Mouse (Mus musculus) hematopoietic stem cell, adult 5-6 weeks (primary cell): ENCODE measurements at regions not wholly inside any gene's neighbourhood (a gene's known extent, or its start where the extent isn't known, plus 50 kb on each side); places are given as distances from the start of the nearest gene placed in this dataset.
"Not testable (repeated sequence)": the region's sequence is repeated elsewhere in the genome, so short reads cannot be mapped to it uniquely, and the experiment has no call there.

ENCODE experiments used
- ATAC-seq, 2 experiments: fragments of 125-278 bp in 1 of 2; replicated peaks in 1 of 2; 2 replicates each; pipeline ENCODE4 v1.8.0; 2016 to 2017; ENCODE audit warnings: inconsistent platforms in 2 of 2, mild to moderate bottlenecking in 2 of 2, moderate number of reproducible peaks in 2 of 2, low read depth in 1 of 2, moderate TSS enrichment in 1 of 2; ENCODE audit not compliant: low FRiP score in 2 of 2, poor library complexity in 2 of 2, severe bottlenecking in 2 of 2, insufficient read depth in 1 of 2, low TSS enrichment in 1 of 2

DNA sequence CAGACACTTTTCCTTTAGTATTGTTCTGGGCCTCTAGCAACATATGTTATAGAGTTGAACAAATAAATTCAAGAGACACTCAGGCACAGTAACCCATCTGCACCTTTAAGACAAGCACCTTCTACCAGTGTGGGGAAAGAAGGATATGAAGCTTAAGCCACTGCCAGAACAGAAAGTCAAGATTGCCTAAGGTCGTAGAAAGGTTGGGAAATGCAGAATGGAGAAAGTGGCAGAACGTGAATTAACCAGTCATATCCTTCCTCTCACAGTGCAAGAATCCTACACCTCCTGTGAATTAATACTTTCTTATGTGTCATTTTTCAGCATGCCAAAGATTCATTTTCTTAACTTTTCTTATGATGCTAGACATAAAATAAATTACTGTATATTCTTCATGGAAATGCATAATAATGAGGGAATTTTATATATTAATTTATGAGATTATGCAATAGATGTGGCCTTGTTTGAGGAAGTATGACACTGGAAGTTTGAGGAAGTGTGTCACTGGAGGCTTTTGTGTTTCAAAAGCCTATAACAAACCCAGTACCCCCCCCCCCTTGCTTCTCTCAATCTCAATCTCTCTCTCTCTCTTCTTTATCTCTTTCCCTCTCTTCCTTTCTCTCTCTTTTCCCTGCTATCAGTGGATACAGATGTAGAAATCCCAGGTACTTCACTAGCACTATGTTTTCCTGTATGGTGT lies 361.6 kb upstream of the Edil3 start:
- ATAC-seq: peak in 1 of 2 experiments; percentile 83; a peak in 2 of 4 replicates

DNA sequence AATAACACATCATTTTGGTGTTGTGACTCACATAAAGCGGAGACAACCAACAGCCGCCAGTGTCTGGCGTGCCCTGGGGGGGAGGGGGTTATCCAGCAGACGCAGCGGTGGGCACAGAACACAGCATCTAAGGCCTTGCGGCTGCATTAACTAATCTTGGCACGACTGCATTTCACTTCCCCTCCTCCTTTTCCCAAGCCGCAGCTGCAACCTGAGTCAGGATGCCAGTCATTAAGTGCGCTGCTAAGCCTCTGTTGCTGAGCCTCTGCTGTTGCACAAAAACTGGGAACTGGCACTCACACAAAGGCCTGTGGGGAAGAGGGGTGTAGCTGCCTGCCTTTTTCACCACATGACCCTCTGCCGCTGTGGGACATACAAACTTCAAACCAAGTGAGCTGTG lies 331.2 kb upstream of the Edil3 start:
- no peak for ATAC-seq

- ATAC-seq: no peak
Measured at GRCm38 (mm10) chr13:88510850-88511554, 310.3 kb upstream of the Edil3 start.

DNA sequence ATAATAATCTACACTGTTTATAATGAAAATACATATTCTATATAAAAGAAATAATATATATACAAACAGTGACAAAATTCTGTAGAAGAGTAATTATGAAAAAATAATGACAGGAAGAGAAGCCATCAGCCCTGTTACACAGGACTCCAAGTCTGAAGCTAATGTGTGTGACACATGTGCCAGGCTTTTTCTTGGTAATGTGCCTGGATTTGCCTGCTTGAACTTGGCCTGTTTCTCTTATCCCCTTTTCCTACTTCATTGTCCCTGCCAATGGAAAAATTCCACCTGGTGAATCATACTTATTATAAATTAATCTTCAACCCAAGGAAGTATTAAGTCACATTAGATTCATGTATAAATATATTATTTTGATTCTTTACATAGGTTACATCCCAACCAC lies 286.5 kb upstream of the Edil3 start:
- no peak for ATAC-seq

DNA sequence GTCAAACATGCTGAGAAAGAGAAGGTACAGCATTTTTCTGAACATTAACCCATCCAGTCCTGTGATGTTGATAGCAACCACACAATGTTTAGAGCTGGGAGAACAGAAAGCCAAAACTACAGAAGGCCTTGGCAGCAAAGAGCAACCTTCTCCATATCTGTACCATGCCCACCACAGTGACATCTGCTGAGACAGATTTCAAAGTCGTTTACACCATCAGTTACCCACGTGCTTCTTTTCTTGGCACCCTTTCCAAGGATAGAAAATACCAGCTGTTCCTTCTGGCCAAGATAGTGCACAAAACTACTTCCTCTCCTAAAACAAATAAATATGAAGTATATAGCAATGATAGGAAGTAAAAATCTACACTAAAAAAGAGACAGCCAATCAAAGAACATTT lies 266.8 kb upstream of the Edil3 start:
- no peak for ATAC-seq

DNA sequence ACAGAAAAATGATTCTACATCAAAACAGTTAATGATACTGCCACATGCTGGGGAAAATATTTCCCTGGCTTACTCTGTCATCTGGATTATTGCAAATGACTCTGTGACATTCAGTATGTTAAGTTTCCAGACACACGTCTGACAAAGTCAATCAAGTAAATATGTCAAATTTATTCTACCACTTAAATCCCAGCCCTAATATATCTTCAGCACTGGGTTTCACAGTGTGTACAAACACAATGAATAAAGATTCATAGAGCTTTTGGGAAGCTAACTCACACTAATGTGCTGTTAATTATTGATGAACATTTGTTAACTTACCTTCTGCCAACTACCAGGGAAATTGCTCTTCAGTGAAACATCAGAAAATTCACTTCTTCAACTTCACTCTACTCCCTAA lies 256.3 kb upstream of the Edil3 start:
- no peak for ATAC-seq

DNA sequence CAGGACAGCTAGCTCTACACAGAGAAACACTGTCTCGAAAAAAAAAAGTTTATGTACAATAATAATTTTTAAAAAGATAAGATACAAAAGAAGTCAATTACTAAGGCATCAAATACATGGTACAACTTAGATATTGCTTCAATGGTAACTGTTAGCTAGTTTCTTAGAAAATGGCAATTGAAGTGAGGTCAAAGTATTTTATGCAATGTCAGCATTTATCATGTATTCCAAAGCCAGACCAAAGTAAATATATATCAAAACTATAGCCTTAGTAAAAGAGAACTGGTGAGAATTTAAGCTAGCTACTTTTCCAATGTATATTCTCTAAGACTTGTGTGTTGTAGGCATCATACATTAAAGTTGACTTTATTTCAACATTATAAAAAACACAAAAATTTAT lies 219.0 kb upstream of the Edil3 start:
- ATAC-seq: no peak

DNA sequence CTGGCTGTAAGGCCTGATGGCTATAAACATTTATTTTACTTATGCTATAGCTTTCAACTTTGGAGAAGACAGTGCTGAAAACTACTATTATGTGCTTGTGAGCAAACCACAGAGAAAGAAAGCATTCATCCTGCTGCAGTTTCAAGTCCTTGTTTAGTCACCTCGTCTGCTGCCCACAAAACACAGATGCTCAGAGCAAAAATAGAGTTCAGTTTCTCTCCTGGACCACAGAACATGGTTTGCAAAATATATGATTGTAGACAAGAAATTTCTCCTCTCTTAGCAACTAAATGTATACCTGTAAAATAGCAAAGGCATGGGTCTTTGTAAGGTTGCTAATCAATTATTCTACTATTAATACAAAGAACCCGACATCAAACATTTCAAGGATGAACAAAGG lies 210.7 kb upstream of the Edil3 start:
- no peak for ATAC-seq

- ATAC-seq: no peak
Measured at GRCm38 (mm10) chr13:88613231-88613630, 208.0 kb upstream of the Edil3 start.

DNA sequence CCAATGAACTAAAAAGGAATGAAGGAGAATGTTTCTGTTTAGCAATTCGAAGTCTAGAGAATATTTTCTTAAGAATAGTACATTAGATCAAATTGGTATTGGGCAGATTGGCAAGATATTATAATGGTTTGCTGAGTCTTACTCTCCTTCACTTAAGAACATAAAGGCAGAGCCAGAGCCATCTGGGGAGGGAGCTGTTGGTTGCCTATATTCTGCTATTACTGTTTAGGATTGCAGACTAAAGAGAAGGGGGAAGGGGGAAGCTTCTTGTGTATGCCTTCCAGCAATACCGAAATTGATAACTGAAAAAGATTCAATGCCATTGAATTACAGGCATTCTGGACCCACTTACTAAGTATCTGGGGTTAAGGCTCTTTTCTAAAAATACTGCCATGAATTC lies 171.1 kb upstream of the Edil3 start:
- no peak for ATAC-seq

DNA sequence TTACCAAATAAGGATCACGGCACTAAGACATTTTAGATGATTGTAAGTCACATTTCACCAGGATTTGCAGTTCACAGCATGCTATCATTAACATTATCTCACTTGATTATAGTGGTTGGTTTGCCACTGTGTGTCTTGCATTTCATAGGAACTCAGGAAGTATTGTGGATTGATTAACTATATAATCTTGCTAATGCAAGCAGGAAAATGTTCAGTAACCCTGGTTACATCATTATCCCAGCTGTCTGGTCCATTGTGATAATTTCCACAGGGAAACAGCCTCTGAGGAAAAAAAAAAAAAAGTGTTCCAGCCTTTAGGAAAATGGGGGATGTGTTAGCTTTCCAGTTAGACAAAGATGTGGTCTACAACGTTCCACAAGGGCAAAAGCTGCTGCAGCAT lies 170.2 kb upstream of the Edil3 start:
- no peak for ATAC-seq

- ATAC-seq: no peak
Measured at GRCm38 (mm10) chr13:88655030-88655429, 166.2 kb upstream of the Edil3 start.

- no peak for ATAC-seq
Measured at GRCm38 (mm10) chr13:88675835-88676234, 145.4 kb upstream of the Edil3 start.

DNA sequence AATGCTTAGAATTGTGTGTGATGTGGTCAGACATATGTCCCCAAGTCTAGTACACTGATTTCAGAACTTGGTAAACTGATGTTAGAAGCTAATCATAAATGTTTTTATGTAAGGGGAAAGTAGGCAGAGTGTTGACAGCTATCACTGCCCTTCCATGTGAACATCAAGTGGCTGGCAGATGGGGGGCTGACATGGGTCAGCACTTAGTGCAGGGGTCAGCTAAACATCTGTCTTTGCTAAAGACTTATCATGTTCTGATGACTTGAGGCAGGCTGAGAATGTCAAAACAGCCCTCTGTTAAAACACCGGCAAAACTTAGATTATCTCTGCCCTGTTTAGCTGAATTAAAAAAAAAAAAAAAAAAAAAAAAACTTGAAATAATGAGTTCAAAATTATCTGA lies 116.7 kb upstream of the Edil3 start:
- ATAC-seq: no peak

- ATAC-seq: not testable (repeated sequence)
Measured at GRCm38 (mm10) chr13:88729626-88730025, 91.6 kb upstream of the Edil3 start.

DNA sequence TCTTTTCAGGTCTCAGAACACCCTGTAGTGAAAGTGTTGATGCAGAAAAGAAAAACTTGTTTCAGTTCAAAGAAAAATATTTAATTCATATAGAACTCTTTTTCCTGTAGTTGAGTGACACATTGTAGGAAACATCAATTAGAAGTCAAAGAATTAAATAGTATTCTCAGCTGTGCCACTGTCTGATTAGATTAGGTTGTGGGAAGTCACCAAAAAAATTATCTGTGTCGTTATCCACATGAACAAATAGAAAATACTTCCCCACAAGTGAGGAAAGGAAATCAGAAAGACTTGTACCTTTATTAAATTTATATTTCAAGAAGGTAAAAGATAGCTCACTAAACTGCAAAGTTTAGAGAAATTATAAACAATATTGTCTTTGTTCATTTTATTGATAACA lies 71.4 kb upstream of the Edil3 start:
- no peak for ATAC-seq
